Mouse (Mus musculus) heart, adult 18-20 months (tissue): Measurements from ENCODE around the gene Cenpb. TPM values are rescaled to one million over a fixed set of nuclear protein-coding genes. Genes with fewer than 3 reads are reported as not detected.

Experiments used
- DNase-seq, 2 experiments: peaks; one replicate each; pipeline ENCODE4 v3.0.0; 2021 to 2022; ENCODE audit warnings: mixed read lengths in 1 of 2
- total RNA-seq, 2 experiments: library from RNA; stranded (reverse); gene quantifications; 2 replicates each; pipeline ENCODE4 v1.2.3; 2021

The Cenpb gene
- total RNA-seq, 2 experiments from 2014 or later = 76.7 to 79.6 TPM

DNA sequence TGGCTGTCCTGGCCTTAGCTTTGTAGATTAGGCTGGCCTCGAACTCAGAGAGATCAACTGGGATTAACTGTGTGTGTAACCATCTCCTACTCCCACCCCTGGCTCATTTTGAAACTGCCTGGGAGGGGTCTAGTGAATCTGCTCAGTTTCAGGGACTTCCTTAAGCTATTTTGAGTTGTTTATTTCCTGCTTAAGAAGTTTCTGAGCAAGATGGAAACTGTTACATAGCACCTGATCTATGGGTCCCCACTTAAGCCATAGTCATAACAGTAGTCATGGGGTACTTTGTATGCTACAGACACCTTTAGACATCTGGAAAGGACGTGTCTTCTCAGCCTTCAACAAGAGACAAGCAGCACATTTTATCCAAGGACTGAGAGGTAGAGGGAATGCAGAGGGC, 20.8 kb upstream of the Cenpb start:
- DNase-seq = no peak

DNA sequence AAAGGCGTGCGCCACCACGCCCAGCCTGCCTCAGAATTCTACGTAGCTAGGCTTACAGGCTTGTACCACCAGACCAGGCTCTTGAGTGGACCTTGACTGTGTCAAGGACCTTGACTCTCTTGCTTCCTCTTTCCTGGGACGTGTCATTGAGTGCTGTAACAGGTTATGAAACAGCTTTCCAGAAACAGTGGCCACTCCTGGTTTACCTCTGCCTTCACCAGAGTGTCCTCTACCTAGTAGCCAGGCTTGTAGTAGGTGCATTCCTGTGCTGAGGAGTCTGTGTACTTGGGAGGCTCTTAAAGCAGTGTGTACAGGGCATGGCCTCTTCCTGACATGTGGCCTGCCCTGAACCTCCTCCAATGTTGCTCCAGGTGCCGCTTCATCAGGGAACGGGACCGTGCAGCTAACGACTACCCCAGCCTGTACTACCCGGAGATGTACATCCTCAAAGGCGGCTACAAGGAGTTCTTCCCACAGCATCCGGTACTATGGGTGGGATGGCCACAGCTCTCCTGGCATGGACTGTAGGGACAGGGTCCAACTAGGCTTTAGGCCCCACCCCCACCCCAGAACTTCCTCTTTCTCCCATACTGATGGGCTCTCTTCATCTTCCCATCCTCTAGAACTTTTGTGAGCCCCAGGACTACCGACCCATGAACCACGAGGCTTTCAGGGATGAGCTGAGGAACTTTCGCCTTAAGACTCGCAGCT, 16.9 kb upstream of the Cenpb start:
- DNase-seq = no peak

DNA sequence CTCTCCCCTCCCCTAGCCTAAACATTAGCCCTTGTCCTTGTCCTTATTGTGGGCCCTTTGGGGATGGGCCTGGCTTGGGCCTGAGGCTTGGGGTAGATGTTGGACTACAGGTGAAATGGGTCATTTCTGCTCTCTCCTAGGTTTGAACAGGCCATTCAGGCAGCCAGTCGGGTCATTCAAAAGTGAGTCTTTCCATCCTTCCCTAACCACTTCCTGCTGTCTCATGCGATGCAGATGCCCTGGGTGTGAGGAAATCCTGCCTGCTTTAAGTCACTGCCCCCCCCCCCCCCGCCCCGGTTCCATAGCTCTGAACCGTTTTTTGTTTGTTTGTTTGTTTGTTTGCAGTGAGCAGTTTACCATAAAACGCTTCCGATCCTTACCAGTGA, 11.1 kb upstream of the Cenpb start:
- no peak for DNase-seq

DNA sequence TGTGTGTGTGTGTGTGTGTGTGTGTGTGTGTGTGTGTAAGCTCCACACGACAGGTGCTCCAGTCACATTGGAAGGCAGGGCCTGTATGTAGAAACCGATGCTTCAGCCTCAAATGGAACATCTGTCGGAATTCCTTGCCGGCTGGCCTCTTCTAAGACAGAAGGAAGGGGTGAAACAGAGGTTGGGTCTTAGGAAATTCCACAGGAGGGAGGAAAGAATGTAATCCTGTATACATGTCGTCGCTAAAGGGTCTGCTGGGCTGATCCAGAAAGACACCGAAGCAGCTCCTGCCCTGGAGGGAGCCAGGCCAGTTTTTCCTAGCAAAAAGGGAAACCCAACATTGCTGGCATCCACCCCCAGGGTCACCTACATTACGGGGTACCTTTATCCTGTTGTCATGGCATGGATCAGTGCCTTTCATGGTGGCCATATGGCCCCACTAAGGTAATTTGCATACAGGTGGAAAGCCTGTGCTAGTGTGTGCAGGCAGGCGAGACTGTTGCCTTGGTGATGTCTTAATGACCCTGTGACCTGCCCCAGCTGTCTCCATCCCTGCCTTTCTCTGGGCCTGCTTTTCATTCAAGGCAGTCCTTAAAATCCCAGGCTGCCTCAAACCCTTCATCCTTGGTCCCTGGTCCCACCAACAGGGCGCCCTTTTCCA, 10.6 kb upstream of the Cenpb start:
- DNase-seq = no peak

DNA sequence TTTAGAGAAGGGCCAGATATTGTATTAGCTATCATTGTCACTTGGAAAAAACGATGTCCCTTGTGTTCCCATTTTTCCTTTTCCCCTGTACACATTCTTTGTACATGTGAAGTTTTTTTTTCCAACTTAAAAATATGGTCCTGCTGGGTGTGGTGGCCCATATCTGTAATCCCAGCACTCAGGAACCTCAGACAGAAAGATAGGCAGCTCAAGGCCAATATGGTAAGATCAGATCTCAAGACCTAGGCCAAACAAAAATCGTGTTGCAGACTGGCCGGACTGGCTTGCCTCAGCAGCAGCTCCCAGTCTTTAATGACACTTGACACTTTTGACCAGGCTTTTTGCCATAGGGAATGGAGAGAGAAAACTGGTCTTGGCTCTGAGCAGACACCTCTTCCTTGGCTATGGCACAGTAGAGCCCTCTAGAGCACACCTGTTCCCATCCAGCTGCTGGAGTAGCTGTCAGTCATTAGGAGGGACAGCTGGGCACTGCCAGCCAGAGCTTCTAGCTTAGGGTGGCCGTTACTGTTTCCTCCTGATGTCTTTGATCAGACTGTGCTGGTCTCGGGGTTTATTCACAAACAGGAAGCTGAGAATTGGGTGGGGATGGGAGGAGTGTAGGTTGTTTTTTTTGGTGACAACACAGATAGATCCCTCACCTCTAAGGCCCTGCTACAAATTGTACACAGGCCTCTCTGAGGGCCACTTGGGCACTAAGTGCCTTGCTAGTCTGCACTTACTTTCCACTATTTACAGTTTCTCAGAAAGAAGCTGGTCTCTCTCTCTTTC, 9.8 kb upstream of the Cenpb start:
- DNase-seq = no peak

DNA sequence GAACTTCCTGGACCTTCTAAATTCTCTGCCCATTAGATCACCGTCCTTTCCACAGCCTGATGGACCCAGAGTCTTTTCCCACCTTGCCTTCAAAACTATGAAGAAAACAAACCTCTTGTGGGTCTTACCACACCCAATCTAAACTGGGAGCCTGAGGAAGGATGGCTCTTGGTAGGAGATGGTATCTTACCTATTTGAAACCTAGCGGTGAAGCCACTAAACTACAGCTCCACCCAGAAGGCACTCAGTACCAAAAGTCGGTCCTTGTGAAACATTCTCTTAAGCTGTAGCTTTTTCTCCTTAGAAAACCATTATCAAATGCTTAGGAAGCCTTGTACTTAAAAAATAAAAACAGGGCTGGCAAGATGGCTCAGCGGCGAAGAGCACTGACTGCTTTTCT, 8.4 kb upstream of the Cenpb start:
- DNase-seq = no peak

DNA sequence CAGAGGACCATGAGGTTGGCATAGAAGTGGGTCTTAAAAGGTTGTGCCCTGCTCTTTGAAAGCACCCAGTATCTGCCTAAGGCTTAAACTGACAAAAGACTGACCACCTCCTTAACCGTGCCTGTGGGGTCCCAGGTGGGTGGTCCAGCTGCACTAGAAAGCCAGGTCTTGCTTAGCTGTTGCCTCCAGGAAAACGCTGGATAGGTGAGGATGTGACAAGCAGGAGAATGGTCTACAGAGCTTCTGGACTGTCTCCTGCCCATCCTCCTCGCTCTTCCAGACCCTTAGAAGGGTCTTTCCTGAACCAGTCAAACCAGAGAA, 7.7 kb upstream of the Cenpb start:
- DNase-seq = no peak

DNA sequence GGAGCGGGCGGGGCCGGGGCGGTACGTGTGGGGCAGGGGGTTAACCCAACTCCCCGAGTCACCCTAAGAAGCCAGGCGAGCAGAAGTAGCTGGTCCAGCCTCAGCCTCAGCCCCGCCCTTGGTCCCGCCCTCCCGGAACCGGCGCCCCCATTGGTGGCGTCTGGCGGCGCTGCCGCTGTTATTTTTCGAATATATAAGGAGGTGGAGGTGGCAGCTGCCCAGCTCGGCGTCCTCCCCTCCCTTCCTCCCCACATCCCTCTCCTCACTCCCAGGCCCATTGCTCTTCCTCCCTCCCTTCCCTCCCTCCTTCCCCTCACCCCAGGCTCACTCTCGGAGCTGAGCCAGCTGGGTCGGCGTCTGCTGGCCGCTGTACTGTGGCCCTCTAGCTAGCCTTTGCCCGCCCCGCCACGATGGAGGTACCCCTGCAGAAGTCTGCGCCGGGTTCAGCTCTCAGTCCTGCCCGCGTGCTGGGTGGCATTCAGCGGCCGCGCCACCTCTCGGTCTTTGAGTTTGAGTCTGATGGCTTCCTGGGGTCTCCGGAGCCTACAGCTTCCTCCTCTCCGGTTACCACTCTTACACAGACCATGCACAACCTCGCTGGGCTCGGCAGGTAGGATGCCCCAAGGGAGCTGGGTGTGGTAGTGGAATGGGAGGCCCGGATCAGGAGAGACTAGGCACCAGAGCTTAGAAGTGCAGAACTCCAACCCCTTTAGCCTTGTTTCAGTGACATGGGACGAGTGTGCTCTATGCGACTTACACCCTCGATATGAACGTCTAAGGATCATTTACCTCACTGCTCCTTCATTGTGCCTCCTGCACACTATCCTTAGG, 7.1 kb upstream of the Cenpb start, which contains the start of the genes Cdc25b and Spef1:
TSS of gene Cdc25b (plus strand) at position 179 of the 831 bp plus-strand sequence.
TSS of gene Spef1 (minus strand) at position 512 of the 831 bp plus-strand sequence.
- DNase-seq = peak; percentile 91

DNA sequence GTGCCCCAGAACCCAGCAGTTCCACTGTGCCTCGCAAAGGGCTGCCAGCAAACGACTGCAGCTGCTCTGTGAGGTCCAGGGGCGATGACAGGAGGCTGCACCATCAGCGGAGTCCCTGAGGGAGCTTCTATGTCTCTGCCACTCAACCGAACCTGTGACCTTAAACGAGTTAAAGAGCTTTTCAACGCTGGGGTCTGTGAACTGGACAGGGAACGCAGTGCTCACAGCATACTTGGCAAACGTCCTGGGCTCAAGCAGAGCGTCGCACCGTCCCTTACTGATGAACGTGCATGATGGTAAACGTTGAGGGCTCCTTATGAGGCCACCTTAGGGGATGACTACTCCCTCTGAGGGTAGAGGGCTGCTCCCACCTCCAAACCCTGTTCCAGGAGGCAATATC, 6.5 kb upstream of the Cenpb start:
- no peak for DNase-seq

DNA sequence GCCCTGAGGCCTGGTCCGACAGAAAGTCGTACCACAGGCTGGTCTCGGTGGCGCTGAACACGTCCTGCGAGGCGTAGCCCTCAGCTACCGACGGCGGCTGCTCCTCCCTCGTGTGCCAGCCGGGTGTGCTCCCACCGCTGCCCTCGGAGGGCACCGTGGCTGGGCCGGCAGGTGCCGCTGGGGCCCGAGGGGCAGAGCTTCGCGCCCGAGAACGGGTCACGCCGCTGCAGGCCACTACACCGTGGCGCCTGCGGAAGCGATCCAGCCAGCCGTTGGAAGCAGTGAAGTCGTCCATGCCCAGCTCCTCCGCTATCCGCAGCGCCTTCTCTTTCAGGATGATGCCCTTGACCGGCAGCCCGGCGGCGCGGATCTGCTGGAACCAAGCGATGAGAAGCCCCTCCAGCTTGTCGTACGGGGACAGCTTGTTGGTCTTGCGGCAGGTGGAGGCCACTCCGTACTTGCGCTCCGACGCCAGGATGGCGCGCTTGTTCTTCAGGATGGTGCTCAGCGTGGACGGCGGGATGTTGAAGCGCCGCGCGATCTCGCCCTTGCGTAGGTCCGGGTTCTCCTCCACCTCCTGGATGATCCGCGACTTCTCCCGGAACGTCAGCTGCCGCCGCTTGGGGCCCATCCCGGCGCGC, 501 bp downstream of the Cenpb start:
- DNase-seq = peak; percentile 67 to 73

DNA sequence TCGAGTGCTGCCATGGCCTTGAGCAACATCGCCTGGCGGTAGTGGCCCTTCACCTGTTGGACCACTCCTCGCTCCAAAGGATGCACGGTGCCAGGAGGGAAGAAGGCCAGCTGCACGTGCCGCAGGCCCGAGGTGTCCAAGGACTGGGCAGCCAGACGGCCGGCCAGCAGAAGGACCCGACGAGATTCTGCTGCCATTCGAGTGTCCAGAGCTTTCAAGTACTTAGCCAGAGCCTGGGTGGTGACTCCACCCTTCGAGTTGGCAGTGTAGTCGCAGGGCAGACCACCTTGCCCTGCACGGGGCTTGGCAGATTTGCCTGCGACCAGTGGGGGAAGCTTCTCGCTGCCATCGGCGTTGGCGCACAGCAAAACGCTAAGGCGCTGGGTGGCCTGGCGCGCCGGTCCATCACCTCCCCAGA, 1.0 kb downstream of the Cenpb start:
- DNase-seq = peak in 1 of 2 experiments; percentile 44

DNA sequence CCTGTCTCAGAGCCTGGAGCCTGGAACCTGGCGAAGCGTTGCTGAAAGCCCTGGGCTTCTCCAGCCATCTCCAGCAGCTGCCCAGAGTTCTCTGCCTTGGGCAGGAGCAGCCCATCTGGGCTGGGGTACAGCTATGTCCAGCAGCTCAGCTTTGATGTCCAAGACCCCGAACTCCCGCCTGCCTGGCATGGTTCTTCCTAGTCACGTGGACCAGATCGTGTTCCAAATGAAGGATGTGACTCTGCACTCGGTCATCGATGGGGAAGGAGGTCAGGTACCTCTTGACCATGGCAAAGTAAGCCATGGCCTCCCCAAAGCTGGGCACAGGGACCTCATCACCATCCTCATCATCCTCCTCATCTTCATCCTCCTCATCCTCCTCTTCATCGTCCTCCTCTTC, 1.9 kb downstream of the Cenpb start:
- no peak for DNase-seq

DNA sequence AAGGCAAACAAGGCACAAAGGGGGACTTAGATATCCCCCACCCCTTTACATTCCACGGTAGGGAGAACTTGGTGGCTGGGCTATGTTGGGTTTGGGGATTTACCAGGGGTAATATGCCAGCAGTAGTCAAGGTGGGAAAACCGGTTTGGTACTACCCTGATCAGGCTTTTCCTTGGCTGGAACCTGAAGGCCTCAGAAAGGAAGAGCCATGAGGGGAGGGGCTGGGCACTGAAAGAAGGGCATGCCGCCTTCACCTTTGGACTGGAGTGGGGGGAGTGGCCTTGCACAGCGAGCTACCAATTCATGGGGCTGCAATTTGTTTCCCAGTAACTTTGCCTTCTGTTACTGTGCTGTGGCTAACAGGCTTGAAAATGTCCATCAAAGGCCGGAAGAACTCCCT, 3.4 kb downstream of the Cenpb start:
- DNase-seq = no peak

DNA sequence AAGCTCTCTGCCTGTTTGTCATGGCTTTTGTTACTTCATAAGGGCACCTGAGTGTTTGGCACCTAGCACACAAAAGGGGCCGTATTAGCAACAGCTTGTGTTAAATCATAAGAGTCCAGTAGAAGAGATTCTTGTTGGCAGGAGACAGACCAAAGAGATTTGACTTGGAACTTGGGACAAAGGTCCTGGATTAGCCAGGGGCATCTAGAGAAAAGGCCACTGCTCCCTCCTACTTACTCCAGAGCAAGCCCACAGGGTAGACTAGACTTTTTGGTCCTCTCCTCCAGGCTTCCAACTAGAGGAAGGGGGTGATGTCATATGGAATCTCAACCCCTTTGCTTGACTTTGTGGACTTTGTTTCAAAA, 3.9 kb downstream of the Cenpb start:
- no peak for DNase-seq

DNA sequence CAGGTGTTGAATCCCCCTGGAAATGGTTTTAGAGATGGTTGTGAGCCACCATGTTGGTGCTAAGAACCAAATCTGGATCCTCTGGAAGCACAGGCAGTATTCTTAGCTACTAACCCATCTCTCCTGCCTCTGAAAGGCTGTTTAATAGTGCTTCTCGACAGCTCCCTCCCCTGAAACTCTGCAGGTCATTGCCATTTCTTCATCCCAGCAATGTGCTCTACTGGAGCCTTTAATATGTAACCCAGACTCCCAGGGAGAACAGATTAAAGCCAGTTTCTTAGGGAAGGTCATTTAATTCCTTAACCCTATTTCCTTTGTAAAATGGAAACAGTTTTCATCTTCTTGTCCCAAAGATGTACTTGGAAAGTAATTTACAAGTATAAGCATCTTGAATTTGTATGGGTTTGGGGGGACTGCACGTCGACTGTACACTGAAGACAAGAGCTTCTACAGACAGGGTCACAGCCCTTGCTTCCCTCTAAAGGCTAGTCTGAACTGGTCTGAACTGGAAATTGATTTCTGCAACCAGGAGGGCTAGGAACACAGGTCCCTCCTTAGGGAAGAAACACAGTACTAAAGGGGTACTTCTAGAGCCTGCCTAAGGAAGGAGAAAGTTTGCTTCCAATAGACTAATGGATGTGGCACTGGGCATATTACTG, 4.5 kb downstream of the Cenpb start:
- DNase-seq = no peak

DNA sequence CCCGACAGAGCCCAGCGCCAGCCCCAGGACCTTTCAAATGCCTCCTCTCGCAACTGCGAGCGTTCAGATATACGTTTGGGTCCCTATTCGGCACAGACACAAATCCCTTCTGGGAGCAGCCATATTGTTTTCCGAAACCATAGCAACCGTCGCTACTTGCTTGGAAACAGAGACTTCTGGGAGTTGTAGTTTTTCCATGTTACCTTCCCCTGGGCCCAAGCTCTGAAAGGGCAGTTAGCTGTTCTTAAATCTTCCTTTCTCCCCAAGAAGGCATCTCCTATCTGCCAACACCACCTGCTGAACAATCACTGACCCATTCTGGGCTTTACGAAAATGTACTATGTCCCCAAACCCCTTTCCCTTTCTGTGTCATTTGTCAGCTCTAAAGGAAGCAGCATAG, 5.2 kb downstream of the Cenpb start:
- DNase-seq = peak; percentile 81 to 86

DNA sequence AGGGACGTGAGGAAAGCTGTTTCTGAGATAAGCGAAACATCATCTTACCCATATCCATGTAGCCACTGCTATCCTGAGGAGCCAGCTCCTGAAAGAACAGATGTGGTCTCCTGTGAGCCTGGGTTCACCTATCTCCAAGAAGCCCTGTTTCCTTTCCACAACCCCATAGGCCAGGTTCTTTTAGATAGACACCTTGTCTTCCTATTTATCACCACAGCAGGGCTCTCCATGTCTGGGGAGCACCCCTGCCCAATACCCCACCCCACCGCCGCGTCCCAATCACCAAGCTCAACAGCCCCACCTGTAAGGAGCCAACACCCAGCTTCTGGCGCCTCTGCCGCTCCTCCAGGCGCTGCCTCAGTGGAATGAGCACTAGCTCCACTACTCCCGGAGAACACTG, 7.5 kb downstream of the Cenpb start:
- DNase-seq = no peak

DNA sequence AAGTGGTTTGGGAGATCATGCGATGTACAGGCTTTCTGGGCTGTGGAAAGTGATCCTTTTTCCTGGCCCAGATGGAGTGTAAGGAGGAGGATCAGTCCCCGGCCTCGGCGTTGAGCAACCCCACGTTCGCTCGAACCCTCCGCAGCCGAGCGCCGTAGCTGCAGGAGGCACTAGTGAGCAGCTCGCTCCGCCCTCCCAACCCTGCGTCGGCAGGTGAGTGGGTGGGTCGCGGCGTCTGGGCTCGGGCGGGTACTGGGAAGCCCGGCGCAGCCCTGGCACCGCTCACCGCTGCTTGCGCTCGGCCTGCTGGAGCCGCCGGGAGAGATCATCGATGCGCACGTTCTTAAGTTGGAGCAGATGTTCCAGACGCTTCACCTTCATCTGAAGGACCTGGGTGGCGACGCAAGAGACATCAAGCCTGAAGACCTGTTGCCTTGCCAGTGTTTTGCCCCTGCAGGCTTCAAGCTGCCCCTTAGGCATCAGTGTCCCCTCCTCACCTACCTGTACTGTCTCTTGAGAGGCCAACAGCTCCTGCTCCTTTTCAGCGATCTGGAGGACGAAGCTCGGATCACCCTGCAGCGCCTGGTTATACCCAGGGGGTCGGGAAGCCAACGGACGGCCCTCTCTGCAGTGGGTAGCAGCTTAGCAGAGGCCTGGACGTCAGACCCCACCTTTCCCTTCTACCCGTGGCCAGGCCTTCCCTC, 8.3 kb downstream of the Cenpb start:
- peak; percentile 76 to 82 for DNase-seq

DNA sequence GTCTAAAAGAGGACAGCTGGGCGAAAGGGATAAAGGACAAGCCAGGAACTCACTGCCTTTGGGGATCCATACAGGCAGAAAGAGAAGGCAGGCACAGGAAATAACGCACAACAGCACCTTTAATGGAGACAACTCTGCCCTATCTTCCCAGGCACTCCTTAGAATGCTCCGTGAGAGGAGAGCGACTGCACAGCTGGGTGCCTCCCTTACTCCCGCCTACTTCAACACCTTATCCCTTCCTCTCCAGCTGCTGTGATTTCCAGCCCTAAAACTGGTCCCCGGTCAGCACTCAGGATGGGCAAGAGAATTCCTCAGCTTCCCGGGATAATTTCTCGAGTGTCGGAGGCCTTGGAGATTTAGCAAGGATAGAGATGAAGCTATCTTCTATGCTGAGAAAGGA, 8.9 kb downstream of the Cenpb start:
- no peak for DNase-seq

DNA sequence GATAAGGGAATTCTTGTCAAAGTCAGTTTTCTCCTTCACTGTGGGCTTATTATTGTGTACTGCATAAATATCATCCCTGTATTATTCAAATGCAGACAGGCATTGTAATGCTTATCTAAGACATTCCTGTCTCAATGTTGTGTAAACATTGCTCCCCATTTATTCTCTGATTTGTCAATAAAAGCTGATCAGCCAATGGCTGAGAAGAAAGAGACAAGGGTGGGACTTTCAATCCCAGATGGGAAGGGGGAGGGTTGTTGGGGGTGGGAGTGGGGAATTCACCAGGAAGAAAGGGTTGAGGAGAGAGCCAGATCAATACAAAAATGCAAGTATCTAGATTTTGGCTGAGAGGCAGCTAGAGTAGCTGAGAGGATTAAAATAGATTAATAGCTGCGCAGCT, 11.0 kb downstream of the Cenpb start:
- no peak for DNase-seq

DNA sequence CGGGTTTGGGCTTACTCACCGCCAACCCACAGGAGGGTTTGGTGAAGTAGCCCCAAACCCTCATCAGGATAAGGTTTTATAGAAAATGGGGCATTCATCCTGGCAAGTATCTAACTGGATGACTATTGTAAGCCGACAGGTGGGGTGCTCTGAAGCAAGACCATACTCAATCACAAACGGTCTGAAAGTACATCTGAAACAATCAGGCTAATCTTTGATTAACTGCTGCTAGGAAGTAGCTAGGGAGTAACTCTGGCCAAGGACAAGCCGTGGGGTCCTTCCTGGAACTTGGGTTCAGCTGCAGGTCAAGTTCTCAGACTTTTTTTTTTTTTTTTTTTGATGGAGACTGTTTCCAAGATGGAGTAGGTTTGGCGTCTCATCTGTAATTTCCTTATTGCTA, 11.9 kb downstream of the Cenpb start:
- no peak for DNase-seq
